Mouse (Mus musculus): Measurements from ENCODE around the gene Skida1.

GRCm38 (mm10) chr2:18041199-18041885 lies 7.5 kb downstream of the Skida1 start:
- no peak for TF ChIP-seq EP300 (IDR thresholded peaks at IDR 0.05; ENCODE audit: insufficient read depth, low read depth, low read length)
- no peak for TF ChIP-seq POLR2A (IDR thresholded peaks at IDR 0.05; ENCODE audit: insufficient read depth, low read depth, low read length)

Data from heart, adult 2 months (tissue).